ENCODE assay signal across 8 mouse cellular contexts in genomic region chr1:59534976-59535810, GRCm38 (mm10). TPM values are rescaled to one million over a fixed set of nuclear protein-coding genes. Genes with fewer than 3 reads are reported as not detected.
DNase-seq lines count a peak whose midpoint lies in the region.

No protein-coding gene starts in this region.

- DNase-seq in heart, adult 11 months: peak; percentile 75
- no peak for DNase-seq in heart, postnatal 4 days
- peak; percentile 55 for DNase-seq in frontal cortex, postnatal 10 days (ENCODE audit: low spot score in 2 of 2)
- peak; percentile 48 to 50 for DNase-seq in left cerebral cortex, adult 9 months (ENCODE audit: low spot score in 2 of 2)
- DNase-seq in retina, postnatal 1 day: peak; percentile 52
- DNase-seq in embryo, embryonic 9.5 days (ENCODE audit: extremely low spot score): no peak
- no peak for DNase-seq in adrenal gland, adult 8-10 months
- no peak for DNase-seq in urinary bladder, postnatal 36 days (ENCODE audit: low spot score in 2 of 2)

RNA-seq across cellular contexts. Expression of gene Gm973, which starts 19.1 kb away (rescaled TPM):
- total RNA-seq in heart, postnatal 4 days (2021): not detected
- 10 to 100 TPM in 2 of 4 experiments, 1 to 10 TPM in 2; 2.2 to 59.5 (median 23.9) TPM for total RNA-seq in adrenal gland, adult 8-10 months (2022)

RNA-seq across cellular contexts. Expression of gene Fzd7, which starts 53.0 kb away (rescaled TPM):
- total RNA-seq in heart, postnatal 4 days (2021): 1 to 10 TPM; 7.2 to 7.4 TPM
- total RNA-seq in adrenal gland, adult 8-10 months (2022): 10 to 100 TPM; 14.6 to 19.8 (median 15.8) TPM

Comparison
In these comparisons a context has a peak if more than half of its experiments do, and no peak if none do; other contexts are left out.
1. DNase-seq: peak in heart, adult 11 months (single experiment), frontal cortex, postnatal 10 days (2 of 2), left cerebral cortex, adult 9 months (2 of 2) and retina, postnatal 1 day (single experiment); none in heart, postnatal 4 days (single experiment), embryo, embryonic 9.5 days (single experiment), adrenal gland, adult 8-10 months (single experiment) and urinary bladder, postnatal 36 days (0 of 2).